Mouse (Mus musculus) small intestine, adult 2 months (tissue): ENCODE data around the gene Robo2.

Experiments
- CTCF ChIP-seq: fragments of 200-500 bp; IDR thresholded peaks from 2 replicates; pipeline ENCODE4 v1.5.1; 2012; ENCODE audit warnings: low read depth, mild to moderate bottlenecking, control low read depth, inconsistent platforms, low read length, moderate library complexity, mixed read lengths; ENCODE audit not compliant: insufficient replicate concordance, insufficient read length; ENCODE audit errors: extremely low read depth
- POLR2A ChIP-seq: fragments of 200-500 bp; IDR thresholded peaks from 2 replicates; pipeline ENCODE4 v1.6.1; 2012; ENCODE audit warnings: low read depth, mild to moderate bottlenecking, control low read depth, inconsistent platforms, low read length, moderate library complexity

DNA sequence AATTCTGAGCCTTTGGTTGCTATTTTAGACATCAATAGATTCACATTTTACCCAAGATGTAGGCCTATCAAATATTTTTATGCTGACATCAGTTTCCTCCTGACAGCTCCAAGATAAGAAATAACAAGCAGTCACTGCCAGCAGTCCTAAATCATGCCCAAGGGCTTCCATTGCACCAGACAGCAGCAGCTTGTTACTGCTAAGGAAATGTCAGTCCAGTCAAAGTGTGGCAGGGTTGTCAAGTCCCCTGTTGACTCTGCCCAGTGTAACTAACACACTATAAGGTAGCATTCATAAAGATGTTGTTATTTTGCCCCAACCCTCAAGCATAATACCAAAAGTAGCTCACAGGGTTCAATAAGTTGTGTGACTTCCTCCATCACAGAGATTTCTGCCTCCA, 243.8 kb downstream of the Robo2 start:
- TF ChIP-seq CTCF (no peak), POLR2A (no peak)
